Mouse (Mus musculus): ENCODE measurements around the gene Atxn7l2. TPM values are rescaled to one million over a fixed set of nuclear protein-coding genes. Genes with fewer than 3 reads are reported as not detected.
A peak's percentile ranks its signal among the peaks of the same experiment; 100 is the strongest.

Gene Atxn7l2
- total RNA-seq, 2 experiments from 2014 or later = 22.2 to 24.8 TPM

GRCm38 (mm10) chr3:108209536-108209935, 1.2 kb downstream of the Atxn7l2 start:
- no peak for DNase-seq (ENCODE audit: extremely low spot score in 1 of 2, low spot score in 2 of 2)

GRCm38 (mm10) chr3:108209001-108209400, 1.7 kb downstream of the Atxn7l2 start:
- DNase-seq (ENCODE audit: extremely low spot score in 1 of 2, low spot score in 2 of 2) = no peak
- intact Hi-C loops (cut with DNase I) = no loop called here

More at GRCm38 (mm10) chr3:108209536-108209935, 1.2 kb downstream of the Atxn7l2 start:
- intact Hi-C loops (cut with DNase I) = no loop called here

GRCm38 (mm10) chr3:108206731-108207375, 3.9 kb downstream of the Atxn7l2 start:
- peak in 1 of 2 experiments; percentile 40 for DNase-seq (ENCODE audit: extremely low spot score in 1 of 2, low spot score in 2 of 2)
- intact Hi-C loops (cut with DNase I) = no loop called here

GRCm38 (mm10) chr3:108205601-108206000, 5.1 kb downstream of the Atxn7l2 start:
- intact Hi-C loops (cut with DNase I) = no loop called here
- DNase-seq (ENCODE audit: extremely low spot score in 1 of 2, low spot score in 2 of 2) = no peak

- peak in 1 of 2 experiments; percentile 27 for DNase-seq (ENCODE audit: extremely low spot score in 1 of 2, low spot score in 2 of 2)
- intact Hi-C loops (cut with DNase I) = loop anchor here (5.0 kb wide), 1 partner anchor 42 kb away; no protein-coding TSS in a partner anchor
Measured at GRCm38 (mm10) chr3:108204470-108204869, 6.3 kb downstream of the Atxn7l2 start.

- DNase-seq (ENCODE audit: extremely low spot score in 1 of 2, low spot score in 2 of 2) = peak; percentile 66 to 79
- intact Hi-C loops (cut with DNase I) = loop anchor here (5.0 kb wide), 1 partner anchor 41 kb away; no protein-coding TSS in a partner anchor
Measured at GRCm38 (mm10) chr3:108203621-108204325, 7.0 kb downstream of the Atxn7l2 start.

GRCm38 (mm10) chr3:108203212-108203611, 7.5 kb downstream of the Atxn7l2 start:
- intact Hi-C loops (cut with DNase I) = loop anchor here (5.0 kb wide), 1 partner anchor 41 kb away; no protein-coding TSS in a partner anchor
- no peak for DNase-seq (ENCODE audit: extremely low spot score in 1 of 2, low spot score in 2 of 2)

GRCm38 (mm10) chr3:108202506-108202905, 8.2 kb downstream of the Atxn7l2 start:
- intact Hi-C loops (cut with DNase I) = loop anchor here (5.0 kb wide), 1 partner anchor 40 kb away; no protein-coding TSS in a partner anchor
- no peak for DNase-seq (ENCODE audit: extremely low spot score in 1 of 2, low spot score in 2 of 2)

- intact Hi-C loops (cut with DNase I) = loop anchor here (5.0 kb wide), 1 partner anchor 38 kb away; no protein-coding TSS in a partner anchor
- DNase-seq (ENCODE audit: extremely low spot score in 1 of 2, low spot score in 2 of 2) = peak; percentile 82 to 94
Measured at GRCm38 (mm10) chr3:108200329-108201323, 10.1 kb downstream of the Atxn7l2 start, which contains the start of gene Cyb561d1. TSS of gene Cyb561d1 (minus strand) at chr3:108201212.

GRCm38 (mm10) chr3:108199231-108199630, 11.5 kb downstream of the Atxn7l2 start:
- no peak for DNase-seq (ENCODE audit: extremely low spot score in 1 of 2, low spot score in 2 of 2)

GRCm38 (mm10) chr3:108197066-108197497, 13.7 kb downstream of the Atxn7l2 start:
- intact Hi-C loops (cut with DNase I) = no loop called here
- peak; percentile 67 to 83 for DNase-seq (ENCODE audit: extremely low spot score in 1 of 2, low spot score in 2 of 2)

More at GRCm38 (mm10) chr3:108199231-108199630, 11.5 kb downstream of the Atxn7l2 start:
- intact Hi-C loops (cut with DNase I) = no loop called here

- intact Hi-C loops (cut with DNase I) = no loop called here
- no peak for DNase-seq (ENCODE audit: extremely low spot score in 1 of 2, low spot score in 2 of 2)
Measured at GRCm38 (mm10) chr3:108195941-108196590, 14.7 kb downstream of the Atxn7l2 start.

GRCm38 (mm10) chr3:108195287-108195686, 15.4 kb downstream of the Atxn7l2 start:
- DNase-seq (ENCODE audit: extremely low spot score in 1 of 2, low spot score in 2 of 2) = no peak
- intact Hi-C loops (cut with DNase I) = no loop called here

- intact Hi-C loops (cut with DNase I) = no loop called here
- no peak for DNase-seq (ENCODE audit: extremely low spot score in 1 of 2, low spot score in 2 of 2)
Measured at GRCm38 (mm10) chr3:108193686-108194085, 17.0 kb downstream of the Atxn7l2 start.

- no peak for DNase-seq (ENCODE audit: extremely low spot score in 1 of 2, low spot score in 2 of 2)
Measured at GRCm38 (mm10) chr3:108189897-108190296, 20.8 kb downstream of the Atxn7l2 start.

GRCm38 (mm10) chr3:108188716-108189490, 21.8 kb downstream of the Atxn7l2 start:
- DNase-seq (ENCODE audit: extremely low spot score in 1 of 2, low spot score in 2 of 2) = no peak
- intact Hi-C loops (cut with DNase I) = no loop called here

More at GRCm38 (mm10) chr3:108189897-108190296, 20.8 kb downstream of the Atxn7l2 start:
- intact Hi-C loops (cut with DNase I) = no loop called here

GRCm38 (mm10) chr3:108187111-108187795, 23.5 kb downstream of the Atxn7l2 start:
- intact Hi-C loops (cut with DNase I) = no loop called here
- no peak for DNase-seq (ENCODE audit: extremely low spot score in 1 of 2, low spot score in 2 of 2)
